Mouse (Mus musculus) liver, embryonic 14.5 days (tissue): Measurements from ENCODE around the gene Jph3. TPM values are rescaled to one million over a fixed set of nuclear protein-coding genes. Genes with fewer than 3 reads are reported as not detected.

Source experiments
- ATAC-seq: fragments of 200-750 bp; cut with Nextera tagmentation; 2 replicates; pipeline ENCODE4 v1.8.0; 2017; ENCODE audit warnings: moderate number of reproducible peaks, mild to moderate bottlenecking, moderate library complexity; ENCODE audit not compliant: insufficient read depth
- DNase-seq, 3 experiments: peaks; one replicate each; pipeline ENCODE4 v3.0.0-alpha.2; 2012 to 2013; ENCODE audit warnings: low read depth in 3 of 3, low spot score in 3 of 3
- H3K27ac ChIP-seq: fragments of 300-500 bp; sonication (generic); 2 replicates; pipeline ENCODE4 v1.5.1; 2014; ENCODE audit warnings: moderate library complexity, mild to moderate bottlenecking, control low read depth, inconsistent platforms
- H3K27me3 ChIP-seq: fragments of 300-500 bp; sonication (generic); 2 replicates; pipeline ENCODE4 v1.6.1; 2014; ENCODE audit warnings: mild to moderate bottlenecking, low read length, moderate library complexity; ENCODE audit not compliant: control insufficient read depth, insufficient read depth
- H3K36me3 ChIP-seq: fragments of 300-500 bp; sonication (generic); replicated peaks from 2 replicates; pipeline ENCODE4 v1.6.1; 2014; ENCODE audit warnings: low read depth; ENCODE audit not compliant: control insufficient read depth, insufficient read depth
- H3K4me1 ChIP-seq, 2 experiments: fragments of 200-500 bp in 1 of 2; fragments of 300-500 bp in 1 of 2; sonication (generic) in 1 of 2; replicated peaks; 2 replicates each; pipeline ENCODE4 v1.6.1; 2012 to 2014; ENCODE audit warnings: antibody characterized with exemption in 1 of 2, inconsistent platforms in 1 of 2, low read length in 1 of 2; ENCODE audit not compliant: control insufficient read depth in 2 of 2, insufficient read depth in 2 of 2
- H3K4me2 ChIP-seq: fragments of 300-500 bp; sonication (generic); 2 replicates; pipeline ENCODE4 v1.6.1; 2014; ENCODE audit warnings: low read depth, mild to moderate bottlenecking, control low read depth, moderate library complexity
- H3K4me3 ChIP-seq, 2 experiments: fragments of 200-500 bp in 1 of 2; fragments of 300-500 bp in 1 of 2; sonication (generic) in 1 of 2; 2 replicates each; pipeline ENCODE4 v1.5.1; 2012 to 2014; ENCODE audit warnings: low read depth in 2 of 2, low read length in 2 of 2, mild to moderate bottlenecking in 2 of 2, control low read depth in 1 of 2, inconsistent platforms in 1 of 2, moderate library complexity in 1 of 2; ENCODE audit not compliant: insufficient read depth in 1 of 2
- H3K9ac ChIP-seq: fragments of 300-500 bp; sonication (generic); replicated peaks from 2 replicates; pipeline ENCODE4 v1.6.1; 2014; ENCODE audit warnings: mild to moderate bottlenecking, control low read depth, moderate library complexity
- H3K9me3 ChIP-seq: fragments of 300-500 bp; sonication (generic); 2 replicates; pipeline ENCODE4 v1.6.1; 2016; ENCODE audit warnings: low read length, mixed read lengths; ENCODE audit not compliant: control insufficient read depth
- CTCF ChIP-seq: IDR thresholded peaks from 2 replicates; pipeline ENCODE4 v1.5.1; 2016; ENCODE audit warnings: antibody characterized with exemption, low read depth, control low read depth
- EP300 ChIP-seq: IDR thresholded peaks from 2 replicates; pipeline ENCODE4 v1.6.1; 2016; ENCODE audit warnings: antibody characterized with exemption, low read depth
- WGBS: fragments of 180-500 bp; shearing (Covaris S2); extraction: QIAGEN DNeasy Blood & Tissue Kit; methylation state at CpG from one replicate; pipeline ENCODE4 v1.1.7; 2014; ENCODE audit not compliant: insufficient replicate concordance; 5-methylcytosine and 5-hydroxymethylcytosine counted together
- polyA plus RNA-seq, 2 experiments: library from polyadenylated mRNA; depleted of rRNA in 1 of 2; stranded (reverse) in 1 of 2; unstranded in 1 of 2; fragments of >200 nt; fragmentation: Nextera tagmentation in 1 of 2; extraction: Ambion mirVana in 1 of 2; gene quantifications; 2 replicates each; pipeline versions ENCODE4 v1.2.1 to v1.2.3; 2012 to 2014

Gene Jph3
- polyA plus RNA-seq, 2 experiments = not detected

- no peaks in the 10 kb centered on the region; the same call in 1 of the 2 replicates for H3K36me3 ChIP-seq
- 69% methylated on average over 6 of the region's 6 CpGs for WGBS
- TF ChIP-seq CTCF (no peak), EP300 (no peak)
Measured at GRCm38 (mm10) chr8:121798401-121798800, 69.0 kb downstream of the Jph3 start.

GRCm38 (mm10) chr8:121804829-121805228, 75.4 kb downstream of the Jph3 start:
- Histone ChIP-seq H3K27me3 (no peaks in the 10 kb centered on the region), H3K36me3 (0 out of 2 replicates have a peak, but pooled peaks cover 3% of the 10 kb centered on the region), H3K4me3 (no peak overlapping the region), H3K4me1 (no peaks in the 10 kb centered on the region), H3K4me2 (no peak overlapping the region), H3K9ac (no peak overlapping the region), H3K27ac (no peak overlapping the region), H3K9me3 (no peaks in the 10 kb centered on the region)
- no peak for TF ChIP-seq EP300
- TF ChIP-seq CTCF = no peak
- ATAC-seq (no peak), DNase-seq (no peak)
- WGBS = 79% methylated on average over 5 of the region's 5 CpGs

More at GRCm38 (mm10) chr8:121798401-121798800, 69.0 kb downstream of the Jph3 start:
- Histone ChIP-seq H3K9me3 (no peaks in the 10 kb centered on the region), H3K27me3 (no peaks in the 10 kb centered on the region), H3K4me3 (no peak overlapping the region), H3K4me1 (no peaks in the 10 kb centered on the region), H3K4me2 (no peak overlapping the region), H3K9ac (no peak overlapping the region), H3K27ac (no peak overlapping the region)
- ATAC-seq (no peak), DNase-seq (no peak)

- H3K4me1 ChIP-seq = no peaks in the 10 kb centered on the region
- no peak for ATAC-seq
- TF ChIP-seq EP300 = no peak
- no peak for TF ChIP-seq CTCF
- 75% methylated on average over 13 of the region's 13 CpGs for WGBS
- 0 out of 2 replicates have a peak, but pooled peaks cover 3% of the 10 kb centered on the region for H3K36me3 ChIP-seq
- H3K4me3 ChIP-seq = no peak overlapping the region
- no peaks in the 10 kb centered on the region for H3K9me3 ChIP-seq
- DNase-seq = no peak
- H3K27me3 ChIP-seq = no peaks in the 10 kb centered on the region
- H3K9ac ChIP-seq = no peak overlapping the region
- no peak overlapping the region for H3K27ac ChIP-seq
- H3K4me2 ChIP-seq = no peak overlapping the region
Measured at GRCm38 (mm10) chr8:121806126-121806525, 76.7 kb downstream of the Jph3 start.

- WGBS = 63% methylated on average over 11 of the region's 11 CpGs
- Histone ChIP-seq H3K9ac (no peak overlapping the region), H3K4me1 (no peaks in the 10 kb centered on the region), H3K27me3 (no peaks in the 10 kb centered on the region), H3K27ac (no peak overlapping the region), H3K36me3 (0 out of 2 replicates have a peak, but pooled peaks cover 3% of the 10 kb centered on the region), H3K9me3 (no peaks in the 10 kb centered on the region), H3K4me2 (no peak overlapping the region), H3K4me3 (no peak overlapping the region)
- TF ChIP-seq EP300 = no peak
- TF ChIP-seq CTCF = no peak
- DNase-seq (no peak), ATAC-seq (no peak)
Measured at GRCm38 (mm10) chr8:121808032-121808431, 78.6 kb downstream of the Jph3 start.

GRCm38 (mm10) chr8:121809524-121810155, 80.2 kb downstream of the Jph3 start:
- Histone ChIP-seq H3K27ac (no peak overlapping the region), H3K36me3 (0 out of 2 replicates have a peak, but pooled peaks cover 3% of the 10 kb centered on the region), H3K9ac (no peak overlapping the region), H3K9me3 (no peaks in the 10 kb centered on the region), H3K4me3 (no peak overlapping the region), H3K27me3 (no peaks in the 10 kb centered on the region), H3K4me2 (no peak overlapping the region), H3K4me1 (no peaks in the 10 kb centered on the region)
- WGBS = 80% methylated on average over 11 of the region's 11 CpGs
- TF ChIP-seq EP300 (no peak), CTCF (no peak)
- DNase-seq (no peak), ATAC-seq (no peak)
